Mouse (Mus musculus) spleen, postnatal 4 days (tissue): ENCODE data around the gene Olfr845.

ENCODE experiments used
- DNase-seq, 2 experiments: peaks; one replicate each; pipeline ENCODE4 v3.0.0; 2022; ENCODE audit warnings: low spot score in 2 of 2

The Olfr845 gene

DNA sequence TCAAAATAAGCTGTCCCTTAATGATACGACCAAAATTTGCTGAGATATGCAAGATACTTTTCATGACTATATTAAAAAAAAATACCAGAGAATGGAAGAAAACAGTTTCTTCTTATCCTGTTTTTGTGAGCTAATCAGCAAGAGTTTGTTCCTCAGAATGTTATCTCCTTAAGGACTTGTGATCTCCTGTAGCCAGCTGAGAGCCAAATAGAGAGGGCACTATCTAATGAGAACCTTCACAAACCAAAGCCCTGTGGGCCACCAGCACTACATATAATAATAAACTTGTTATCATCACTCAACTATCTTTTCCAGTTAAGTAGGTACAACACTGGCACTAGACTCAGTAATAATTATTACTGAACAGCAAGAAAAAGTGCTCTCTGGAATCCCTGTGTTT is at the start of gene Olfr845:
Gene Olfr845, plus strand, starts transcription at position 301 of the 400 bp plus-strand sequence.
- no peak for DNase-seq

DNA sequence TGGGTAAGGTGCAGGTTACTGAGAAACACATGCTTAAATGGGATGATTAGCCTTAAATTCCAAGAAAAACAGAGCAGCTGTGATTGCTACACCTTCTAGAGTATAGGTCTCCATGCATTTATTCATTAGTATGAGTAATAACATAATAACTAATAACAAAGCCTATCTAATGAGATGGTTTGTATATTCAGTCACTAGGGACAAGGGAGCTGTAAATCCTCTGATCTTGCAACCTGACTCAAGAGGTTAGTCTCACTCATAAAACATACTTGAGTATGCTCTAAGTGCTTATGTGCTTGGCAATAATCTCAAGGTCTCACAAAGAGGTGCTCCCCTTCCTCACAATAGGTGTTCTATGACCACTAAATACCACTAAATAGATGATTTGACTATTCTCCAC is 20.2 kb upstream of the Olfr845 start, which contains the start of gene Olfr844:
Gene Olfr844, plus strand, starts transcription at position 301 of the 400 bp plus-strand sequence.
- no peak for DNase-seq

- DNase-seq: no peak
Measured at GRCm38 (mm10) chr9:19363905-19364304, 27.6 kb downstream of the Olfr845 start, which contains the start of gene Olfr846. Gene Olfr846, minus strand, starts transcription at chr9:19364005.

- DNase-seq: no peak
Measured at GRCm38 (mm10) chr9:19378569-19378968, 42.3 kb downstream of the Olfr845 start, which contains the start of gene Olfr847. Gene Olfr847, minus strand, starts transcription at chr9:19378669.
